Mouse (Mus musculus) testis, postnatal 14 days (tissue): Measurements from ENCODE around the gene Tm7sf3.

Experiments used
- DNase-seq: peaks from one replicate; pipeline ENCODE4 v3.0.0; 2021; ENCODE audit warnings: low spot score

The Tm7sf3 gene

GRCm38 (mm10) chr6:146642276-146643183 lies at the start of gene Tm7sf3, which contains the start of gene Med21:
TSS of gene Tm7sf3 (minus strand) at chr6:146642824.
TSS of gene Med21 (plus strand) at chr6:146642547.
- peak; percentile 98 for DNase-seq

- DNase-seq: no peak
Measured at GRCm38 (mm10) chr6:146688861-146689260, 46.2 kb upstream of the Tm7sf3 start.

- DNase-seq: no peak
Measured at GRCm38 (mm10) chr6:146688010-146688409, 45.4 kb upstream of the Tm7sf3 start.

GRCm38 (mm10) chr6:146686463-146687196 lies 44.0 kb upstream of the Tm7sf3 start:
- no peak for DNase-seq

- peak; percentile 27 for DNase-seq
Measured at GRCm38 (mm10) chr6:146685781-146686308, 43.2 kb upstream of the Tm7sf3 start.

GRCm38 (mm10) chr6:146683881-146684280 lies 41.3 kb upstream of the Tm7sf3 start:
- no peak for DNase-seq

GRCm38 (mm10) chr6:146678136-146679070 lies 35.8 kb upstream of the Tm7sf3 start:
- DNase-seq: no peak

GRCm38 (mm10) chr6:146676904-146677303 lies 34.3 kb upstream of the Tm7sf3 start:
- no peak for DNase-seq

- DNase-seq: no peak
Measured at GRCm38 (mm10) chr6:146674881-146675536, 32.4 kb upstream of the Tm7sf3 start.

GRCm38 (mm10) chr6:146674420-146674819 lies 31.8 kb upstream of the Tm7sf3 start:
- DNase-seq: peak; percentile 57

- DNase-seq: peak; percentile 58
Measured at GRCm38 (mm10) chr6:146673696-146674095, 31.1 kb upstream of the Tm7sf3 start.

GRCm38 (mm10) chr6:146672106-146672505 lies 29.5 kb upstream of the Tm7sf3 start:
- no peak for DNase-seq

- DNase-seq: no peak
Measured at GRCm38 (mm10) chr6:146670956-146671855, 28.6 kb upstream of the Tm7sf3 start.

- DNase-seq: no peak
Measured at GRCm38 (mm10) chr6:146668606-146669005, 26.0 kb upstream of the Tm7sf3 start.

- DNase-seq: no peak
Measured at GRCm38 (mm10) chr6:146666811-146667210, 24.2 kb upstream of the Tm7sf3 start.

GRCm38 (mm10) chr6:146665408-146665807 lies 22.8 kb upstream of the Tm7sf3 start:
- no peak for DNase-seq

- DNase-seq: no peak
Measured at GRCm38 (mm10) chr6:146664917-146665316, 22.3 kb upstream of the Tm7sf3 start.

GRCm38 (mm10) chr6:146664116-146664515 lies 21.5 kb upstream of the Tm7sf3 start:
- DNase-seq: peak; percentile 56

- no peak for DNase-seq
Measured at GRCm38 (mm10) chr6:146662679-146663078, 20.1 kb upstream of the Tm7sf3 start.

GRCm38 (mm10) chr6:146661655-146662054 lies 19.0 kb upstream of the Tm7sf3 start:
- no peak for DNase-seq
